Mouse (Mus musculus): ENCODE results near the gene Ncoa4. TPM values are rescaled to one million over a fixed set of nuclear protein-coding genes. Genes with fewer than 3 reads are reported as not detected.
A peak's percentile ranks its signal among the peaks of the same experiment; 100 is the strongest.
"Not testable (repeated sequence)": the region's sequence is repeated elsewhere in the genome, so short reads cannot be mapped to it uniquely, and the experiment has no call there.

Ncoa4 gene
- polyA plus RNA-seq, 1 experiment: 65.8 TPM

DNA sequence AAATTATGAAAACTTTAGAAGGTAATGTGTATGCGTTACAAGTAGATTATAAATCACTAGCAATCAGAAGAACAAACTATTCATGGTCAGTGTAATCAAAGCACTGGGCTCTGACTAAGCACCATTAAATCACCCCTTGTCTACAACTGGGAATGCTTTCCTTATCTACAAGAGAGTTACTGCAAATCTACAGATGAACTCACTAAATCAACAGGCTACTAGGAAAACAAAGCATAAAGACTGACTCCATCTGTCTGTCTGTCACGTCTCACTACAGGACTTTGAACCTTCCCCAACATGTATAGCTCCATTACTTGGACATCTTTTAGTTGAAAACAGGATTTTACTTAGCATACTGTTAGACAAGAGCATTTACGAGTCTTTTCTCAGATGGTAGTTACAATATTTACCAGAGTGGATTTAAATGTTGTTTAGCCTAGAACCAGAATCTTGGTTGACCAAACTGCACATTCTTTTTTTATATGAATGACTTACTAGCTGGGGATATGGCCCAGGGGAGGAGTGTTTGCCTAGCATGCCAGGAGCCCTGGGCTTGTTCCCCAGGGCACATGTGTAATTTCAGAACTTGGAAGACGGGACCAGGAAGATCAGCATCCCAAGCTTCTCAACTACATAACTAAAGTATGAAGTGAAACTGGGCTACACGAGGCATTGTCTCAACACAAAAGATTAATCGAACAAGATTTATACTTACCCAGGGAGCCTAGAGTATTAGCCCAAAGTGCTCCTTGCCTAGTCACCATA lies 31.1 kb downstream of the Ncoa4 start:
- Histone ChIP-seq H3K4me1 (replicated peaks; ENCODE audit: control insufficient read depth, insufficient read depth, low read length) (no peaks in the 10 kb centered on the region), H3K27ac (ENCODE audit: control insufficient read depth, insufficient read depth, low read length) (no peak overlapping the region), H3K4me3 (ENCODE audit: control insufficient read depth, insufficient read depth, low read length) (no peak overlapping the region), H3K36me3 (ENCODE audit: control insufficient read depth, insufficient read depth, low read length) (peaks cover 75% of the 10 kb centered on the region), H3K27me3 (ENCODE audit: control insufficient read depth, insufficient read depth, low read length) (no peaks in the 10 kb centered on the region)
- 97% methylated on average over 6 of the region's 6 CpGs for WGBS
- TF ChIP-seq CTCF (IDR thresholded peaks at IDR 0.05; ENCODE audit: borderline replicate concordance, control insufficient read depth, extremely low read depth, insufficient read depth, low read length, poor library complexity) (no peak), POLR2A (IDR thresholded peaks at IDR 0.05; ENCODE audit: control insufficient read depth, extremely low read depth, insufficient read depth, low read length, poor library complexity) (no peak)
- no peak for DNase-seq

DNA sequence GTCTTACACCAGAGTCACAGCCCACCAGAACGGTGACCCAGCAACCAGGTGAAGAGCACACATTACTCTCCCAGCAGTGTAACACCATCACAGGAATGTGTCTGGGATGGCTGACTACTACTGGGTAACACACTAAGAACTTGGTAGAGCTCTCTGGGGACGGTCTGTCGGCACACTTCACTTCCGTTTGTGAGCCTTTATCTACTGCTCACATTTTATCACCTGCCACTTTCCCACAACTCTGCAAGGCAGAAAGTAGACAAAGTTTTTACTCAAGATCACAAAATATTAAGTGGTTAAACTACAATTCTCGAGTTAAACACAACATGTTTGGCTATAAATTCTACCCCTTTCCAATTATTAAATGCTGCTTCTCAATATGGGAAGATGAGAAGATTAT lies 32.3 kb downstream of the Ncoa4 start:
- no peaks in the 10 kb centered on the region for H3K27me3 ChIP-seq (ENCODE audit: control insufficient read depth, insufficient read depth, low read length)
- DNase-seq: no peak
- no peaks in the 10 kb centered on the region for H3K4me1 ChIP-seq (replicated peaks; ENCODE audit: control insufficient read depth, insufficient read depth, low read length)
- no peak overlapping the region for H3K27ac ChIP-seq (ENCODE audit: control insufficient read depth, insufficient read depth, low read length)
- no peak for TF ChIP-seq CTCF (IDR thresholded peaks at IDR 0.05; ENCODE audit: borderline replicate concordance, control insufficient read depth, extremely low read depth, insufficient read depth, low read length, poor library complexity)
- TF ChIP-seq POLR2A (IDR thresholded peaks at IDR 0.05; ENCODE audit: control insufficient read depth, extremely low read depth, insufficient read depth, low read length, poor library complexity): no peak
- WGBS: 95% methylated on average over 5 of the region's 5 CpGs
- no peak overlapping the region for H3K4me3 ChIP-seq (ENCODE audit: control insufficient read depth, insufficient read depth, low read length)
- H3K36me3 ChIP-seq (ENCODE audit: control insufficient read depth, insufficient read depth, low read length): peaks cover 68% of the 10 kb centered on the region

DNA sequence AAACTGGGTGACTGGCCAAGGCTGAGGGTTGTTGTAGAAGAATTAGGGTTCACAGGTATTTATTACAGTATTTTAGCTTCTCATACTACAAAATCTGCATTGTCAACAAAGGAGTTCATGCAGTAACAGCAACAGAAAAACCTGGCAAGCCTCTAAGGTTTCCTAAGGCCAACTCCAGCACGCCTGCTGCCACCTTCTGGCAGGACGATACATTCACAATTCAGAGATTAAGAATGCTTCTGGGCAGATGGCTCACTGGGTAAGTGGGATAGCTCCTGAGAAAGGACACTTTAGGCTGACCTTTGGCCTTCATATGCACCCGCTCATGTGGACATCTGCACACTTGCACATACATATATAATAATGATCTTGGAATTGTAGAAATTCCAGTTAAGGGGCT lies 32.8 kb downstream of the Ncoa4 start:
- DNase-seq: peak; percentile 41
- TF ChIP-seq POLR2A (IDR thresholded peaks at IDR 0.05; ENCODE audit: control insufficient read depth, extremely low read depth, insufficient read depth, low read length, poor library complexity) (no peak), CTCF (IDR thresholded peaks at IDR 0.05; ENCODE audit: borderline replicate concordance, control insufficient read depth, extremely low read depth, insufficient read depth, low read length, poor library complexity) (no peak)
- Histone ChIP-seq H3K36me3 (ENCODE audit: control insufficient read depth, insufficient read depth, low read length) (peaks cover 68% of the 10 kb centered on the region), H3K4me3 (ENCODE audit: control insufficient read depth, insufficient read depth, low read length) (no peak overlapping the region), H3K27ac (ENCODE audit: control insufficient read depth, insufficient read depth, low read length) (no peak overlapping the region), H3K27me3 (ENCODE audit: control insufficient read depth, insufficient read depth, low read length) (no peaks in the 10 kb centered on the region), H3K4me1 (replicated peaks; ENCODE audit: control insufficient read depth, insufficient read depth, low read length) (no peaks in the 10 kb centered on the region)
- WGBS: 56% methylated on average over 3 of the region's 3 CpGs

DNA sequence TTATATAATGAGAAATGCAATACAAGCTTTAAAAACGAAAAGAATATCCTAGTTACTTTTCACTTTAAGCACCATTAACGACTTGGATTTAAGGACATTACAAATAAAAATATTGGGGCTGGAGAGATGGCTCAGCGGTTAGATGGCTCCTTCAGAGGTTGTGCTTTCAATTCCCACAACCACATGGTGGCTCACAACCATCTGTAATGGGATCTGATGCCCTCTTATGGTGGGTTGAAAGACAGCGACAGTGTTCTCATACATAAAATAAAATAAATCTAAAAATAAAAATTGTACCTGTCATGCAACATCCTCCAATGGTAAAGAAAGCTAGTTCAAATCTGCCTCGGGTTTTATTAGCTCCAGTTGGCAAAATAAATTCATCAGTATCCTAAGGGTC lies 33.9 kb downstream of the Ncoa4 start:
- not testable (repeated sequence) for DNase-seq; H3K27ac ChIP-seq (ENCODE audit: control insufficient read depth, insufficient read depth, low read length); H3K4me1 ChIP-seq (replicated peaks; ENCODE audit: control insufficient read depth, insufficient read depth, low read length); H3K4me3 ChIP-seq (ENCODE audit: control insufficient read depth, insufficient read depth, low read length); H3K27me3 ChIP-seq (ENCODE audit: control insufficient read depth, insufficient read depth, low read length)
- H3K36me3 ChIP-seq (ENCODE audit: control insufficient read depth, insufficient read depth, low read length): peaks cover 68% of the 10 kb centered on the region
- WGBS: 72% methylated on average over 5 of the region's 5 CpGs

DNA sequence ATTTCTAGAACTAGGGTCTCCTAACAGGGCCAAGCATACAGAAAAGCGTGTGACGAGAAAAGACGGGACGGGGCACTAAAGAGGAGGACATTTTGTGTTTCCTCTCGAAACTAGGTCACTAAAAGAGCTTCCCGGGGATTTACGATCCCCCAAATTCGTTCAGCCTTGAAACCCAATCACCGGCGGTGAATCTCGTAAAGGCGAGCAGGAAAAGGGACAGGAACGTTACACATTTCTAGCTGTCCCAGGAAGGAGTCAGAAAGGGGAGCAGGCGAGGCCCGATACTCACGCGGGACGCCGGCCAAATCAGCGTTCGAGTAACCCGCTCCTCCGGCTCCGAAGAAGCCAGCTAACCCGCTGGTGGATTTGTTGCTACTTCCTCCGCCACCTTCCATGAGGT lies 41.7 kb downstream of the Ncoa4 start:
- under 1% methylated on average over 26 of the region's 26 CpGs for WGBS

DNA sequence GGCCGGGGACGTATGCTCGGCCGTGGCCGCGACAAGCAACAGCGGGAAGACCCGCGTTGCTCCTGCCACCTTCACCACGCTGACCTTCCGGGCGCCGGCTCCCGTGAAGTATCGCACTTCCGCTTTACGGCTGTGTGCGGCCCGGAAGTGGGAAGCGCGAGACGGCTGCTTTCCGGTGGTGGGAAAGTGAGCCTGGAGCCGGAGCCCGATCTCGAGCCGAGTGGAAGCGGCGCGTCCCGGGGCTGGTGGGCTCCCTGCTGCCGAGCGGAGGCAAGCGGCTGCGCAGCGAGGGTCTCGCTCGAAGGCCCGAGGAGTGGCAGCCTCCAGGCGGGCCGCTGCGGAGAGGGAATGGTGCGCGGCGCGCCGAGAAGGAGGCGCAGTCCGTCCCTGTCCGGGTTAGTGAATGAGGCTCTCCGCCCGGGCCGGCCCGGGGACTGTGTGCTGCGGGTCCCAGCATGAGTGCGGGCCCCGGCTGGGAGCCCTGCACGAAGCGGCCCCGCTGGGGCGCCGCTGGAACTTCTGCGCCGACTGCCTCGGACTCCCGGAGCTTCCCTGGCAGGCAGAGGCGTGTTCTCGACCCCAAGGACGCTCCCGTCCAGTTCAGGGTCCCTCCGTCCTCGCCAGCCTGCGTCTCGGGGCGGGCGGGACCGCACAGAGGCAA lies 42.3 kb downstream of the Ncoa4 start, which contains the start of the genes Timm23 and Parg:
Timm23 (minus strand) TSS at position 108 of the 661 bp plus-strand sequence.
Parg (plus strand) TSS at position 159 of the 661 bp plus-strand sequence.
- H3K4me1 ChIP-seq (replicated peaks; ENCODE audit: control insufficient read depth, insufficient read depth, low read length): peaks cover 7% of the 10 kb centered on the region
- 1% methylated on average over 77 of the region's 77 CpGs for WGBS
- peak within 1 kb of the TSS; percentile 99 for H3K4me3 ChIP-seq (ENCODE audit: control insufficient read depth, insufficient read depth, low read length)
- TF ChIP-seq CTCF (IDR thresholded peaks at IDR 0.05; ENCODE audit: borderline replicate concordance, control insufficient read depth, extremely low read depth, insufficient read depth, low read length, poor library complexity): no peak
- peak; percentile 54 for TF ChIP-seq POLR2A (IDR thresholded peaks at IDR 0.05; ENCODE audit: control insufficient read depth, extremely low read depth, insufficient read depth, low read length, poor library complexity)
- H3K27ac ChIP-seq (ENCODE audit: control insufficient read depth, insufficient read depth, low read length): peak within 1 kb of the TSS; percentile 75
- peak; percentile 85 for DNase-seq
- no peaks in the 10 kb centered on the region for H3K27me3 ChIP-seq (ENCODE audit: control insufficient read depth, insufficient read depth, low read length)
- peaks cover 20% of the 10 kb centered on the region for H3K36me3 ChIP-seq (ENCODE audit: control insufficient read depth, insufficient read depth, low read length)

More for the DNA sequence above, 41.7 kb downstream of the Ncoa4 start:
- Histone ChIP-seq H3K27me3 (ENCODE audit: control insufficient read depth, insufficient read depth, low read length) (no peaks in the 10 kb centered on the region), H3K27ac (ENCODE audit: control insufficient read depth, insufficient read depth, low read length) (peak overlapping the region; percentile 75), H3K36me3 (ENCODE audit: control insufficient read depth, insufficient read depth, low read length) (peaks cover 24% of the 10 kb centered on the region), H3K4me1 (replicated peaks; ENCODE audit: control insufficient read depth, insufficient read depth, low read length) (peaks cover 7% of the 10 kb centered on the region), H3K4me3 (ENCODE audit: control insufficient read depth, insufficient read depth, low read length) (peak overlapping the region; percentile 99)
- TF ChIP-seq CTCF (IDR thresholded peaks at IDR 0.05; ENCODE audit: borderline replicate concordance, control insufficient read depth, extremely low read depth, insufficient read depth, low read length, poor library complexity) (no peak), POLR2A (IDR thresholded peaks at IDR 0.05; ENCODE audit: control insufficient read depth, extremely low read depth, insufficient read depth, low read length, poor library complexity) (no peak)
- DNase-seq: no peak

Data from thymus, adult 2 months (tissue).